Mouse (Mus musculus): ENCODE data around the gene Psenen.

The Psenen gene

DNA sequence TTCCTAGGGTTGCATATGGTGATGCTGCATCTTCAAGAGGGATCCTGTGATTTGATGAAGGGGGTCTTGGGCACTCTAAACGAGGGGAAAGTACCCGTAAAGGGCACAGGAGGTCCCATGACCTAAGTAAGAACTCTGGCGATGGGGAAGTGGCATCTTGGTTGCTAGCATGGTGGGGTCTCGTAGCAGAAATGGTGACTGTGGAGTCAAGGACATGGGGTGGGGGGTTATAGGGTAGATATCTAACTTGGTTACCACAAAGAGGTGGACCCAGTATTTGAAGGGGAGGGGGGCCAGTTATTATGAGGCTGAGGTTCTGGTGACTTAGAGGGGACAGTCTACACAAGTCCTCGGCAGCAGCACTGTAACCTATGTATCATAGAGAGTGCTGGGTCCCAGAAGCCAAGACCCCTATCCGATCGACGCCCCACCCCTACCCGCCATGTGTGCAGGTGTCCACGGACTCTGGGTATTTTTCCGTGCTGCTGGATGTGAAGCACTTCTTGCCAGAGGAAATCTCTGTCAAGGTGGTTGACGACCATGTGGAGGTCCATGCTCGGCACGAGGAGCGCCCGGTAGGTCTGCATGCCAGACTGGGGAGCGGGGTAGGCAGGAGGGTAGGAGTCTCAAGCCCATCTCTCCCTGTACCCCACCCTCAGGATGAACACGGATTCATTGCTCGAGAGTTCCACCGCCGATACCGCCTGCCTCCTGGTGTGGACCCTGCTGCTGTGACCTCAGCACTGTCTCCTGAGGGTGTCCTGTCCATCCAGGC, 9.4 kb downstream of the Psenen start:
- no peak for DNase-seq

DNA sequence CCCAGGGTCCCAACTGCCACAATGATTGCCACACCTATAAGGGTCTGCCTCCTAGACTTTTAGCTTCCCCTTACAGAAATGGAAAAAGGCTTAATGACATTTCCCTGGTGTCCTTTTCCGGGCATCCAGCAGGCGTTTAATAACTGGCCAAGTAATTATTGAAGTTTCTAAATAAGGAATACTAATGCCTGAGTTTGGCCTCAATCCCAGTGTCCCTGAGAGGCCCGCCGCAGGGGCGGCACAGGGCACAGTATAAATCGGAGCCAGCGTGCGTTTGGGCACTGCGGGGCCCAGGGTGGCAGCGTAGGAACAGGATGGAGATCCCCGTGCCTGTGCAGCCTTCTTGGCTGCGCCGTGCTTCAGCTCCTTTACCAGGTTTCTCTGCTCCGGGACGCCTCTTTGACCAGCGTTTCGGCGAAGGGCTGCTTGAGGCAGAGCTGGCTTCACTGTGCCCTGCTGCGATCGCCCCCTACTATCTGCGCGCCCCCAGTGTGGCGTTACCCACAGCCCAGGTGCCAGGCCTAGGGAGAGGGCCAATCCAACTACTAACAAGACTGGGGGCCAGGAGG, 10.3 kb downstream of the Psenen start:
- DNase-seq: peak; percentile 38 to 75

DNA sequence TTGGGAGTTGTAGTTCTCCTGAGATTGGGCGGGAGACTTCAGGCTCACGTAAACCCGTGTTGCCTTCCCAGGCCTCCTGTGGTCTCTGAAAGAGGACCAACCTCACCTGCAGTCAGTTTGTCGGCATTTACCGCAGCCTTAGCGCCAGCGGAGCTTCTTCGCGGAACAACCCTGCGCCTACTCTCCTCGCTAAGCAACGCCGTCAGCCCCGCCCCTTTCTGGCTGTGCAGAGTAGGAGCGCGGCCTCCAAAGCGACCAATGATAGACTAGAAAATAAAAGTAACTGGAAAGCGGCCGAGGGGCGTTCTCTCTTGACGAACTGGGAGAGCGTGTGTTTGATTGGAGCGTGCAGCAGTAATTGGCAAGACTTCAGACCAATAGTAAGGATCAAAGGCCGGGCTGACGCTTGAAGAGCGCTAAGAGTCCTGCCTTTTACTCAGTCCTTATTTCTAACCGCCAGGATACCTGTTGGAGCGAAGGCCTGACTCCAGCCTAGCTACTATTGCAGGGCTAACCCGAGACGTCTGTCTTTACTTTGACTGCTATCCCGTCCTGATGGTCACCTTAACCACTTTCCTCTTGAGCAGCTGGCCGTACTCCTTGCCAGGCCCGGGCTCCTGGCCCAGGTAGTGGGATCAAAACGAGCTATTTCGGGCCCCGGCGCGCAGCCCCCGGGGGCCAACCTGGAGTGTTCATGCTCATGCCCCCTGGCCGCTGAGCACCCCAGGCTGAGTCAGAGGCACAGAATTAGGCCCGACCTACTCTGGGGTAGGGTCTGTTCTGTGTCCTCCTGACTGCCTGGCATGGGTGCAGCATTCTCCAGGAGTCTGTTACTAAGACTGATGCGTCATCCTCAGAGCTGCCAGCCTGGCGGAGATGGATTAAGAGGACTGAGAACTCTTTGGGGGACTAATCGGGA, 11.1 kb downstream of the Psenen start, which contains the start of the genes Hspb6 and Proser3:
Gene Hspb6 (plus strand): TSS at position 77 of the 919 bp plus-strand sequence.
Gene Proser3 (minus strand): TSS at position 198 of the 919 bp plus-strand sequence.
- peak; percentile 98 to 99 for DNase-seq

DNA sequence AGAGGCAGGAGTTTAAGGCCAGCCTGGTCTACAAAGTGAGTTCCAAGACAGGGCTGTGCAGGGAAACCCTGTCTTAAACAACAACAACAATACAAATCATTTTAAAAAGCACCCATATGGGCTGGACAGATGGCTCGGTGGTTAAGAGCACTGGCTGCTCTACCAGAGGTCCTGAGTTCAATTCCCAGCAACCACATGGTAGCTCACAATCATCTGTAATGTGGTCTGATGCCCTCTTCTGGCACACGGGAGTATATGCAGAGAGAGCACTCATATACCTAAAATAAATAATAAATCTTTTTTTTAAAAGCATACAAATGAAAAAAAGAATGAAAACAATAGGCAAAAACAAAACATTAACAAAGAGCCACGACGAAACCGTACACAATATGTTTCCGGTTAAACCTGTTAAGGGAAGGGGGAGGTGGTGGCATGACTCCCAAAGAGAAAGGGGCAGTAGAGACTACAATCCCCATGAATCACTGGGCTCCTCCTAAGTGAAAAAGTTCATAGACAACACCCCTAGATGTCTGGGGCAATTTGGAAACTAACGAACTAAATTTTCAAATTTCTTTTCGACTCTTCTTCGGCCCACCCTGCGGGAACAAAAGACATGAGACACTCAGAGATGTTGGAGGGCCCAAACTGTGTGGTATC, 11.9 kb downstream of the Psenen start:
- peak in 1 of 2 experiments; percentile 56 for DNase-seq

DNA sequence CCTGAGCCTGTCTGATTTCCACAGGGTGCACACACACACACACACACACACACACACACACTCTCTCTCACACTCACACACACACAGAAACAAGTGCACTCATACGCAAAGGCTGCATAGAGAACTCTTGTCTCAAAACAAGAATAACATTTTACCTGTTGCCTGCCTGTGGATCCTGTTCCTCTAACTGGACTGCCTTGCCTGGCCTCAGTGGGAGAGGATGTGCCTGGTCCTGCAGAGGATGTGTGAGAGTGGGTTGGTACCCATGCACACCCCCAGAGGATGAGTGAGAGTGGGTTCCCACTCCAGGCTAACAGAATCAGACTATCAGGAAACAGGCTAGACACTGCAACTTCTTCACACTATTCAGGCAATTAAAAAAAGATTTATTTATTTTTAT, 12.8 kb downstream of the Psenen start:
- no peak for DNase-seq

DNA sequence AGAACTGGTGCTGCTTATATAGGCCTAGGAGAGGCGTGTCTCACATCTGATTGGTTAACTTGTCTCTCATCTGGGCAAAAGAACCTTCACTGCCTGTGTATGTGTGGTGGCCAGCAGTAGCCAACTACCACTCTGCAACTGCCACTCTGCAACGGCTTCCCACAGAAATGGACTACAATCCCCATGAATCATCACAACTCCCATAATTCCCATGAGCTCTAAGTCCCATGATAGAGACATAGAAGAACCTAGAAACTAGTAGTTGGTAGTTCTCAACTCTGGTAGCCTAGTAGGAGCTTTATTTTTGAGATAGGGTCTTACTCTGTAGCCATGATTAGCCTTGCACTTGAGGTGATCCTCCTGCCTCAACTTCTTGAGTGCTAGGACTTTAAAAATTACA, 13.5 kb downstream of the Psenen start:
- DNase-seq: no peak

DNA sequence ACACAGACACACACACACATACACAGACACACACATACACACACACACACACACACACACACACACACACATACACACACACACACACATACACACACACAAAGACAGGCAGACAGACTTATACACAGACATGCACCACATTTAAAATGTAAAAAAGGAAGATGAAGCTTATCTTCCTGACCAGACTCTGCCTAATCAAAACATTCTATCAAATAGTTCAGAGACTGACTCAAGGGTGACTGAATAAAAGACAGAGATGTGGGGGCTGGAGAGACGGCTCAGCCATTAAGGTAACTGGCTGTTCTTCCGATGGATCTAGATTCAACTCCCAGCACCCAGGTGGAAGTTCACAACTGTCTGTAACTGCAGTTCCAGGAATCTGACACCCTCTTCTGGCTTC, 19.1 kb downstream of the Psenen start:
- no peak for DNase-seq

DNA sequence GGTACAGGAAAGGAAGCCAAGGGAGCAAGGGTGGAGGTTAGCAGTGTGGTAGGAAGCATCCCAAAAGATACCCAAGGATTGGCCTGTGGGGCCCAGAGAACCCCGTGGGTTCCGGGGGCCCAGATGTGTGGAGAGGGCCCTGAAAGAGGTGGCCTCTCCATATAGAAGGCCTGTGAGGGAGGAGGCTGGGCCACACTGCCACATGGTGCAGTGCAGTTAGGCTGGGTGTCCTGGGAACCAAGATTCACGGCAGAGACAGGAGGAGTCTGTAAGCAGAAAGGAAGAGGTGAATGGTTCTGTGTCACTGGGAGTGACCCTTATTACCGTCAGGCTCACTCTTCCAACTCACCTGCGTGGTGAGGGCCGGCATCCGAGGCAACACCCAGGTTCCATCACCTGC, 22.9 kb downstream of the Psenen start:
- DNase-seq: no peak

DNA sequence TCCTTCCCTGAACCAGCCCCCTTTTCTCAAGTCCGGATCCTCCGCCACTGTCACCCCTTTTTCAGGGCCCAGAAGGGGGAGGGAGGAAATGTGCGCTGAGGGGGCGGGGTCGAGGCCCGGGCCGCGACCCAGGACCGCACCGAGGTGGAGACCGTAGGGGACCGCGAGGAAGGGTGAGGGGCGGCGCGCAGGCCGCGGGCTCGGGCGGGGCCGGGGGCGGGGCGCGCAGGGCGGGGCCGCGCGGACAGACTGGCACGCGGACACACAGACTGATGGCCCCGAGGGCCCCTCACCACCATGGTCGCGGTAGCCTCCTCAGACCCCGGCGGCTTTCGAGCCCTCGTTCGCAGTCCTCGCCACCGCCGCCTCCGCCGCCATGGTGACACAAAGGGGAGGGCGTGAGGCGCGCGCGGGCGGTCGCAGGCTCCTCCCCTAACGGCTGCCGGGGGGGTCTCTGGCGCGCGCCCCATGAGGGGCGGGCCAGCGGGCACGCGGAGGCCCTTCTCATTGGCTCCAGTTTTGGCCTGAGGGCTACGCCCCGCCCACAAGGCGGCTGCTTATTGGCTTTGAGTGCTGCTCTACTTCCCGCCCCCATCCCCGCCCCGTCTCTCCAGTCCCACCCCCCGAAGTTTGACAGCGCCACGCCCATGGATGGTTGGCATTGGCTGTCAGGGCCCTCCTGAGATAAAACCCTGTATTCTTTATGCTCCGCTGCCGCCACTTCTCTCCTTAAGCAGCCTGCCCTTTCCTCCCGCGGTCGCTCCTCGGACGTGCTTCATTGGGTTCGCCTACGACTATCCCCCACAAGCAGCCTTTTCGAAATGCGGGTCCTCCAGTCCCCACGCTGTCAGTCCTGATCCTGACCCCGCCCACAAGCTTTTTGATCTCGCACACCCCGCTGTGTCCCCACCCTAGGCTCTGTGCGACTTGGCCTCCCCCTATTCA, 28.5 kb downstream of the Psenen start, which contains the start of gene Arhgap33:
Gene Arhgap33 (minus strand): TSS at position 428 of the 945 bp plus-strand sequence.
- DNase-seq: peak; percentile 98

DNA sequence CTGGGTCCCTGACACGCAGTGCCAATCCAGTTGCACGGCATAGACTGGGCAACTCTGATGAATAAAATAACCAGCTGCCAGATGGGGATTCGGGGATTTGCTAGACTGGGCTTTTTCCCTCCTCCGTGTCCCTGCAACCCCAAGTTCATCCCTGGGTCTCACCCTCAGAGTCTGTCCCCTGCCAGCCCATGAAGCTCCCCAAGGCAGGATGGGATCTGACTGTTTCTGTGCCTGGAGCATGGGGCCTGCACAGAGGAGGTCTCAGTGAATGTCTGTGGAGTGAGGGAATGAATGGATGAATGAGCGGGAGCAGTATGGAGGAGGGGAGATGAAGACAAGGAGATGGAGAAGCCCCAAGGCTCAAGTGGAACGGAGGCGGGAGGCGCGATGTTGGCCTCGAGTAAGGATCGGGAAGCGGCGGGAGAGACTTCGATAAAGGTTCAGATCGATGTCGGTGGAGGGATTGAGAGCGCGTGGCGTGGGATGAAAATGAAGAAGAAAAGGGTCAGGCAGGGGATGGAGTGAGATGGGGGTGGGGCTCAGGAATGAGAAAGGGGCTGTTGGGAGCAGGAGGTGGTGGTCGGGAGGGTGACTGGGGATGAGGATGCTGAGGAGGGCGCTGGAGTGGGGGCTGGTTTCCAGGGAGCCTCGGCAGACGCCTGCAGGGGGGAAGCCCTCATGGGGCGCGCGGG, 29.3 kb downstream of the Psenen start:
- DNase-seq: peak in 1 of 2 experiments; percentile 32

DNA sequence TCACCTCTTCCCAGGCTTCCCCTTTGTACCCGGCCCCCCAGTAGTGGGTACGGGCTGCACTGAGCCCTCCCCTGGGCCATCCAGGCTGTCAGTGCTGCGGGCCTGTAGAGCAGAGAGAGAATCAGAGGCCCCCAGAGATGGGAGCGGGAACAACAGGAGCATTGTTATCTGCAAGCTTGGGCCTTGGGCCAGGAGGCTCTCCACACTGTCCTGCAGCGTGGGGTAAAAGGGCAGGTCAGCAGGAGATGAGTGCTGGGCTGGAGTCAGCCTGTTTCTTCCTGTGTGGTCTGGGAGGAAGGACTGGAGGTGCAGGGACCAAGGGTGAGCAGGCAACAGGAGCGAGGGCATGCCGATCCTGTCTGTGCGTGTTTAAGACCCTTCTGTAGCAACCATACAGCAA, 30.5 kb downstream of the Psenen start:
- peak; percentile 76 to 90 for DNase-seq

DNA sequence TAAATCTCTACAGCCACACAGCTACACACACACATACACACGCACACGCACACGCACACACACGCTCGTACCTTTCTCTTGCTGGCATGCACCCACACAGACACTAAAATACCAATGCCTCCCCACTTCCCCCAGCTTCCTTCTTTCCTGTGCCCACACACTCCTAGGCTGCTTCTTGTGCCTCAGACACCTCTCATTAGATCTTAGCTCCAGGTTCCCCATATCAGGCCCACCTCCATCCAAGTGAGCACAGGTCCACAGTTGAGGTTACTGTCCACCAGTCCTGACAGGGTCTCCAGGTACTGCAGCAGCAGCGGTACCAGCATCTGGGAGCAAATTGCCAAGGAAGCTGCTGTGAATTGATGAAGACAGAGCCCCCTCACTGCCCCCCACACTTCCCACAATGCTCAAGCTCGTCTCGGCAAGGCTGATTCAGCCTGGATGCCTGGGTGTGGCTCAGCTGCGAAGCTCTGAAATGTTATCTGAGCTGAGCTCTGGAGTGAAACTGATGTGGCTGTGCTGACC, 32.1 kb downstream of the Psenen start:
- DNase-seq: no peak

DNA sequence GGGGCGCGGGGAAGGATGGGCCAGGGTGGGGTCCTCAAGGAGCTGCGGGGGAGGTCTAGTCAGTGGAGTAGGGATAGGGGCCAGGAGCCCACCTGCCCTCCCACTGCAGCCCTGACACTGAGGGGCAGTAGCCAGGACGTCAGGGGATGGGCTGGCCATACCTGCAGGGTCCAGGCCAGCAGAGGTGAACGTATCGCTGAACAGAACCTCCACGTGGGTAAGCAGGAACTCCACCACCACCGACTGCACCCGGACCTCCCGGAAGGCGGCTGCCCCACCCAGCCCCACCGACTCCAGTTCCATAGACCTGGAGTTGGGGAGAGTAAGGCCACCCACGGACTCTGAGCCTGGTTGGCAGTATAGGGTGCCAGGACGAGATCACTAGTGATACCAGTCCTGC, 36.4 kb downstream of the Psenen start:
- DNase-seq: no peak

DNA sequence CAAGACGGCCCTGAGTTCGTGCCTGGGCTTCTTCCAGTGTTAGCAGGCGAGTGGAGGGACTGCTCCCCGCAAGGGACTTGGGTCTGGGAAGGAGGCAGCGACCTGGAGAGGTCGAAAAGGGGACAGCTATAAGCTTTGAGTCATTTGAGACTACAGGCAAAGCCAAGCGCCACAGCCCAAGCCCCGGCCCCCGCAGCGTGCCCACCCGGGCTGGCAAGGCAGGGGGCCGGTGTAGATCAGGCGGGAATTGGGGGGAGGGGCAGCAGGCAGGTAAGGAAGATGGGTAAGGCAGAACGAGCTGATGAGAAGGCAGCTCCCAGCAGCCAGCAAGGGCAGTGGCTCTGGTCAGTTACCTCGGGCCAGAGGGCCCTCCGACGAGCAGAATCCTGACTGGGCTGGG, 37.0 kb downstream of the Psenen start:
- DNase-seq: no peak

DNA sequence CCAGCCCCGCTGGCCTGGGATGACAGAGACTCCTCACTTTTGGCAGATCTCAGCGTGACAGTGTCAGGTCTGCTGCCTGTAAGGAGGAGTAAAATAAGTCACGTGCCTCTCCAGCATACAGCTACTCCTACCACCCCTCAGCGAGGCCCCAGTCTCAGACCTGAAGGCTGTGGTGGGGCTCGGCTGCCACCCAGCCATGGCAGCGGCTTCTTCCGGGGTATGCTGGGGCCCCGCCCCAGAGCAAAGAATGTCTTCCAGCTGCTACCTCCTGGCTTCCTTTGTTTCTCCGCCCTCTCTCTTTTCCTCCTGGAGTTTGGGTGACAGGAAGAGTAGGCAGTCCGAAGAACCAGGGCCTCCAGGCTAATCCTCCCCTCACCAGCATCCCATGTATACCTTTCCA, 37.5 kb downstream of the Psenen start:
- no peak for DNase-seq

DNA sequence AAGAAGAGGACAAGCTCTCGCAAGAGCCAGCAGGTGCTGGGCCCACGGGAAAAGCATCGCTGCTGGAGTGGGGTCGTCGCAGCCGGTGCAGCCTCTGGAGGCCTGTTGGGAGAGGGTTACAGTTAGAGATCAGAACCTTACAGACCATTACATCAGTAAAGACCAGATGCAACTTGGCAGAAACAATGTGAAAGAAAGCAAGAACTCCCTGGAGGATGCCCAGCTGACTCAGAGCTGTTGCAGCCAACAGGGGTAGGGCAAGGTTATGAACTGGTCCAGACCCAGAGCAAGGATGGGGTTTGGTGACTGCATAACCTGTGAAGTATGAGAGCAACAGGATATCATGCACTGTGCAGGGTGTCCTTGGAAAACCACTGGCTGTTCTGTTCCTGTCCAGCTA, 38.9 kb downstream of the Psenen start:
- no peak for DNase-seq

DNA sequence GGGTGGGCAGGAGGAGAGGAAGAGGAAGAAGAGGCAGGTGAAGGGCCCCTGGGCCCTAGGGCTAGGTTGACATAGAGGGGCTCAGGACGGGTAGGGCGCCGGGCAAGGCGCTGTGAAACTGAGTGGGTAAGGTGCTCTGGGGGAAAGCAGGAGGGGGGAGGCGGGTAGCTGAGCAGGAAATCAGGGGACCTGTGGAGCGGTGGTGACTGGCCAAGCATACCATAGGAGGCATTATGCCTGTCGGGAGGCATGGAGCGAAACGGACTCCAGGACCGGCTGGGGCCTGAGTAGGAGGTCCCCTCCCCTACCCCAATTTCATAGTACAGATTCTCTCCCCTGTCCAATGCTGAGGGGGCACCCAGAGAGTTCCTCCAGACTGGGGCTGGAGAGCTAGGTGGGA, 40.6 kb downstream of the Psenen start:
- no peak for DNase-seq

DNA sequence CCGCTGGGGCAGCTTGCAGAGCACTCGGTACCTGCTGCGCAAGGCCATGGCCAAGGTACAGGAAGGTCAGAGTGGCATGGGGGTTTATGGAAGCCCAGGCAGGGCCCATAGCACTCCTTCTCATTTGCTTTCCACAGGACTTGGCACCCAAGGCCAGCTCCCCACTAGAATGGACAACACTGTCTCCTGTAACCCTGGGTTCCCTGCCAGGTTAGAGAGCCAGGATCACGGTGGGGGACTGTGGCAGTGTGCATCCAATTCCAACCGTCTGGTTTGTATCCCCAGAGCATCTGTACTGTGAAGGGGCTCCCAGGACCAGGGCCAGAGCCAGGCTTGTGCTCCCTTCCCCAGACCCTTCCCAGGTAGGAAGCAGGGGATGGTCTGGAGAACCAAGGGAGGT, 42.6 kb downstream of the Psenen start:
- DNase-seq: no peak

DNA sequence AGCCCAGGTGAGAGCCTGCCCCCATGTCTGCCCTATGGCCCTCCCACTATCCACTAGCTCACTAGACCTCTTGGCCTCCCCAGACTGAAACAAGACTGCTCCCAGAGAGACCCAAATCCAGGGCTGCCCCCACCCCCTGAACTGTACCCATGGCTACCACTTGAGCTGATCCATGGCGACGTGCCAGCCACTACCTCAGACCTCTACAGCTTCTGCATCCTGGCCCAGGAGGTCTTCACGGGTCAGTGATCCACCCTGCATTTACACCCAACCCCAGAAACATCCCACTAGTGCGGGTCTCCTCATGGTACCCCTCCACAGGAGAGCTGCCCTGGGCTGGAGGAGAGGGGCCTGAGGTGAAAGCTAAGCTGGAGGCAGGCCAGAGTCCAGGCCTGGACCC, 43.0 kb downstream of the Psenen start:
- peak; percentile 48 to 72 for DNase-seq

DNA sequence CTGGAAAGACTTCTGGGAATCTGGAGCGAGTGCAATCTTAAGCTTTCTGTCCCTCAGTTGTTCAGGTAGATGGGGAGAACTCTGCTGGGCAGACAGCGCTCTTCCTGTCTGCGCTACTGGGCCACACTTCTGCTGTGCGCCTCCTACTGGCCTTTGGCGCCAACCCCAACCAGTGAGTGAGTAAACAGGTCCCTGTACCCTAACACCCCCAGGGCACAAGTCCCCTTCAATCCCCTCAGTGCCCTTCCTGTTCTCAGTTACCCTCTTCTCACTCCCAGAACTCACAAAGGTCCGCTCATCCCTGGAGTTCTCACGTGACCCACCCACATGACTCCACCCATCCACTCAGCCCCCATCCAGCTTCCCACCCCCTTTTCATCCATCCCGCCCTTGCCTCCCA, 45.1 kb downstream of the Psenen start:
- no peak for DNase-seq

All from kidney, postnatal 25 days (tissue).